Mouse (Mus musculus): ENCODE data around the gene Slc38a2.

Gene Slc38a2

GRCm38 (mm10) chr15:96718466-96718865 is 18.9 kb upstream of the Slc38a2 start:
- DNase-seq (ENCODE audit: low read depth): no peak

- DNase-seq (ENCODE audit: low read depth): no peak
Measured at GRCm38 (mm10) chr15:96717181-96717580, 17.7 kb upstream of the Slc38a2 start.

GRCm38 (mm10) chr15:96716371-96716770 is 16.8 kb upstream of the Slc38a2 start:
- no peak for DNase-seq (ENCODE audit: low read depth)

GRCm38 (mm10) chr15:96715692-96716080 is 16.2 kb upstream of the Slc38a2 start:
- DNase-seq (ENCODE audit: low read depth): no peak

- no peak for DNase-seq (ENCODE audit: low read depth)
Measured at GRCm38 (mm10) chr15:96715079-96715691, 15.7 kb upstream of the Slc38a2 start.

GRCm38 (mm10) chr15:96714676-96715016 is 15.1 kb upstream of the Slc38a2 start:
- DNase-seq (ENCODE audit: low read depth): no peak

GRCm38 (mm10) chr15:96713758-96714675 is 14.5 kb upstream of the Slc38a2 start:
- DNase-seq (ENCODE audit: low read depth): no peak

- DNase-seq (ENCODE audit: low read depth): no peak
Measured at GRCm38 (mm10) chr15:96712338-96712737, 12.8 kb upstream of the Slc38a2 start.

- DNase-seq (ENCODE audit: low read depth): no peak
Measured at GRCm38 (mm10) chr15:96711664-96712063, 12.1 kb upstream of the Slc38a2 start.

GRCm38 (mm10) chr15:96710352-96711114 is 11.0 kb upstream of the Slc38a2 start:
- no peak for DNase-seq (ENCODE audit: low read depth)

GRCm38 (mm10) chr15:96709491-96710351 is 10.2 kb upstream of the Slc38a2 start:
- peak; percentile 90 for DNase-seq (ENCODE audit: low read depth)

- no peak for DNase-seq (ENCODE audit: low read depth)
Measured at GRCm38 (mm10) chr15:96708976-96709490, 9.5 kb upstream of the Slc38a2 start.

- no peak for DNase-seq (ENCODE audit: low read depth)
Measured at GRCm38 (mm10) chr15:96708428-96708827, 8.9 kb upstream of the Slc38a2 start.

GRCm38 (mm10) chr15:96707936-96708335 is 8.4 kb upstream of the Slc38a2 start:
- DNase-seq (ENCODE audit: low read depth): no peak

- no peak for DNase-seq (ENCODE audit: low read depth)
Measured at GRCm38 (mm10) chr15:96702466-96703031, 3.0 kb upstream of the Slc38a2 start.

- DNase-seq (ENCODE audit: low read depth): no peak
Measured at GRCm38 (mm10) chr15:96700766-96701165, 1.2 kb upstream of the Slc38a2 start.

- no peak for DNase-seq (ENCODE audit: low read depth)
Measured at GRCm38 (mm10) chr15:96698658-96699448, 677 bp downstream of the Slc38a2 start.

- DNase-seq (ENCODE audit: low read depth): no peak
Measured at GRCm38 (mm10) chr15:96697901-96698657, 1.5 kb downstream of the Slc38a2 start.

GRCm38 (mm10) chr15:96696486-96697284 is 2.8 kb downstream of the Slc38a2 start:
- no peak for DNase-seq (ENCODE audit: low read depth)
